Mouse (Mus musculus) kidney, adult 8-10 months (tissue): ENCODE results near the gene Izumo4.
A peak's percentile ranks its signal among the peaks of the same experiment; 100 is the strongest.

Source experiments
- DNase-seq, 2 experiments: peaks; one replicate each; pipeline ENCODE4 v3.0.0; 2022

Izumo4 gene

DNA sequence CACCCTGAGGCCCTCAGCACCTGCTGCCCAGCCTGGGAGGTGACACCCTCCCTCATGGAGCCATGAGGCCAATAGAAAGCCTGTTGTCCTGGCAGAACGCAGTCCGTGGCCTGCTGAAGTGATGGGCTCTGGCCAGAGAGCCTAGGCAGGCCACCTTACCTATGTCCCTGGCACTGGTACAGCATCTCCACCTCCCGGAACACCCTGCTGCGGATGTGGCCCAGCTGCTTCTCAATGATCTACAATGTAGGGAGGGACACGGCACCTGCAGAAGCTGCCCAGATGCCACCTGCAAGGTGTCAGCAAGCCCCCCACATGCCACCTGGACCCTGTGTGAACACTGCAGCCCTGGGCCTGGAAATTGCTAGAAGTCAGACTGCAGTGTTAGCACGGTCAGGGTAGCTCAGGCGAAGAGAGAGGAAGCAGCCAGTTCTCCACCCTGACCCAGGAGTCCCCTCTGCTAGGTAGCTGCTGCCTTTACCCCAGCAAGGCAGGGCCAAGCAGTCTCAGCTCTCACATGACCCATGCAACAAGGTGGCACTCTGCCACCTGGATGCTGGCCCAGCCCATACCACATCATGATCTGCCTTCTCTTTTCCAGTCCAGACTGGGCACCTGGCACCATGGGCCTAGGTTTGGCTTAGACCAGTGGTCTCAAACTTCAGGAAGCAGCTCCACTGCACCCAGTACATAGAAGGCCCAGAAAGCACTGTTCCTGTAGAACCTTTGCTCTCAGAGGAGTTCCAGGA is 32.1 kb upstream of the Izumo4 start:
- peak; percentile 96 to 97 for DNase-seq

DNA sequence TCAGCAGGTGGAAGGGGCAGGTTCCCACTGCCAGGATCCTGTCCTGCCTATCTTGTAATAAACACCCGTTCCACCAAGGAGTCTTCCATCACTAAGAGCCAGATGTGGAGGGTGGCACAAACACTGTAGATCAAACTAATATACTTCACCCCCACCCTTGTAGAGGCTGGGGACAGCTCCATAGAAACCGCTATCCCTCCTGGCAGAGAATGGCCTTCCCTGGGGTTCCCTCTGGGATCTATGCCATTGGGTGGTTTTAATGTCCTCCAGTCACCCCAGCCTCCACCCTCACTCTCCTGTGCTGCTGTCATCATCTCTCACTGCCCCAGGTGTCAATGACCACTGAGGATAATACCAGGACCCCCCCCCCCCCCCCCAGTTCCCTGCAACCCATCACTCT is 31.5 kb upstream of the Izumo4 start:
- DNase-seq = no peak

DNA sequence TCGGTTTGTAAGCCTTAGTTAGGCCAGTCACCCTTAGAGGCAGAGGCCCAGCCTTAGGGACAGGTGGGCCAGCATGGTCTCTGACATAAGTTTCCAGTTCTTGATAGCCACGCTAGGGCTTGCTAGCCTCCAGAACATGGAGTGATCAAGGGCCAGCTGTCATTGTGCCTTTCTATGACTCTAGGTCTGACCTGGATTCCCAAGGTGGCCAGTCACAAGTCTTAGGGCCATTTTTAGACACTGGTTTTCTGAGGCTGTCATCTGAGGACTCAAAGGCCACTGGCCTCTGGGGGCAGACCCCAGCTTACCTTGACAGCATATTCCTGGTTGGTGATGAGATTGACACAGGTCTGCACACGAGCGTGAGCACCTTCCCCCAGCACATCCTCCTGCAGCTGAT is 30.7 kb upstream of the Izumo4 start:
- no peak for DNase-seq

DNA sequence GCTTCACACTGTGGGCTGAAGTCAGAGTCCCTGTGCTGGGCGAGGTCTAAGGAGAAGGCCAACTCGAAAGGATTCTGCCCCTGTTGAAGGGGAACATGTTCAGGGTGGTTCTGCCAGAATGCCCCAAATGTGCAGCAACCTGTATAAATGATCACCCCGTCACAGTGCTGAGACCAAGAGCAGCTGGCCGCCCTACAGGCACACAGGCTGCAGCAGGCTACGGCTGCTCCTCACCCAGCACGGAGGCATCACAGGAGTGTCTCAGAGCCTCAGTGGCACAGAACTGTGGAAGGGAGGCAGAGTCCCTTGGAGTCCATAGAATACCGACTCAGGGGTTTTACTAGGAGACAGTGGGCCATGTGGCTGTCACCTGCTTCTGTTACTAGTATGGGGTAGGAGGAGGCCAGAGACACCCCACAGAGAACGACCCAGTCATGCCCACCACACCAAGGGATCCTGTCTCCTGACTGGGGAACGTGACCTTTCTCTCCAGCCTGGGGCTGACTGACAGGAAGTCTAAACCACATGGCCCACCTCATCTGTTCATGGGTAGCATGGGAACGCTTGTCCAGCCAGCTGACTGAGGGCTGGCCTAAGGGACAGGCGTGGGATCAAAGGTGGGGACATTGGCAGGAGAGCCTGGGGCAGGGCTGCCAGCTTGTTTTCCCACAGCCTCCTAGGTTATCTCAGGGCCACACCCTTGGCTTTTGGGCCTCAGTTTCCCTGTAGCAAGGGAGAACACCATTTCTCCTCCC is 29.9 kb upstream of the Izumo4 start:
- no peak for DNase-seq

DNA sequence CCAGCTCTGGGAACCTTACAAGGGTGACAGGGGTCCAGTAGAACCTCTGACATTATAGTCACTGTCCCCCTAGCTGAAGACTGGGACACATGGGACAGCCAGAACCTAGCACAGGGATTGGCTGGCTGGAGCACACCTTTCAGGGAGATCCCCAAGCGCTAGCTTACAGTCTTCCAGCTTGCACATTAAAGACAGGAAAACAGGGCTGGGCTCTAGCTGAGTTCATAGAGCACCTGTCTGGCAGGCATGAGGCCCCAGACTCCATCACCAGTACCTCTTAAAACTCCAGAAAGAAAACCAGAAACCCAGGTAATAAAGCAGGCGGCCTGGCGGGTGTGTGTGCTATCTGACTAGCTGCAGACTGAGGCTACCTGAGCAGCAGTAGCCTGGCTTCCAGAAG is 28.3 kb upstream of the Izumo4 start:
- DNase-seq = no peak

DNA sequence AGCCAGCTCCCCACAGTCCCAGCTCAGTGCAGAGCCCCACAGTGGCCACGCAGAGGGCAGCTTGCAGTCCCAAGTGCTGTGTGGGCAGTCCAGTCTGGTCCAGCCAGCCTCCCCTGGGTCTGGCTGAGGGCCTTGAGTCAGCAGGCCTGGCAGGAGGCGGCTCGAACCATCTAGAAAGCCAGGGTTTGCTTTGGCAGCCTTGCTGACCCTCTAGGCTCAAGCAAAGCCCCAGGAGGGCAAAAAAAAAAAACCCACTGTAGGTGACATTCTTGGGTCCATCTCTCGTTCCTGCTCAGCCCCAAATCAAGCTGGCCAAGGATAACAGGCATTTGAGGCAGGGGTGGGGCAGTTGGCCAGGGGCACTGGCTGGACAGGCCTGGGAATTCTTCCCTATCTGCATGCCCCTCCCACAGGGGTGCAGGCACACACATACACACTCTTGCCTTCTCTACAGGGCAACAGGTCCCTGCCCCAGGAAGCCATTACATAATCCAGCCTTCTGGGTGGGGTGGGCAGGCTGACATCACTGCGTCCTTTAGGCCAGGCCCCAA is 27.7 kb upstream of the Izumo4 start:
- DNase-seq = peak; percentile 70 to 82

DNA sequence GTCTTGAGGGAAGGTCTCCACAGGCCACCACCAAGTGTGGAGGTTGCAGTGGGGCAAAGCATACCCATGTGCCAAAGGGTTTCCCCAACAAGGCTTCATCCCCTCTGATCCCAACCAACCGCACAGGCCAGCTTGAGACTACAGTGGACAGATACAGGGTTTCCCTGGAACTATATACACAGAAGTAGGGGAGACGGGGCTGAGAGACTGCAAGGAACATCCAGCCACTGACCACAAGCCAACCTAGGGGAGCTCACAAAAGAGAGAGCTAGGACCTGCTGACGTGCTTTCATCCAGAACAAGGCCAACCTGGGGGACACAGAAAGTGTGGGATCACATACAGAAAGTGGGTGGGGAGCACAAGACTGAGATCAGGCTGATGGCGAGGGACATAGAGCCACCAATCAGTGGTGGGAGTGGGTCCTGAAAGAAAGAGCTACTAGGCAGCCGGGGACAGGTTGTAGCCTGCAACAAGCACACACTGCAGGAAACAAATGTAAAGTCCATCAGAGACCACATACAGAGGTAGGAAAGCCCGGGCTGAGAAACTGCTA is 27.1 kb upstream of the Izumo4 start:
- no peak for DNase-seq

DNA sequence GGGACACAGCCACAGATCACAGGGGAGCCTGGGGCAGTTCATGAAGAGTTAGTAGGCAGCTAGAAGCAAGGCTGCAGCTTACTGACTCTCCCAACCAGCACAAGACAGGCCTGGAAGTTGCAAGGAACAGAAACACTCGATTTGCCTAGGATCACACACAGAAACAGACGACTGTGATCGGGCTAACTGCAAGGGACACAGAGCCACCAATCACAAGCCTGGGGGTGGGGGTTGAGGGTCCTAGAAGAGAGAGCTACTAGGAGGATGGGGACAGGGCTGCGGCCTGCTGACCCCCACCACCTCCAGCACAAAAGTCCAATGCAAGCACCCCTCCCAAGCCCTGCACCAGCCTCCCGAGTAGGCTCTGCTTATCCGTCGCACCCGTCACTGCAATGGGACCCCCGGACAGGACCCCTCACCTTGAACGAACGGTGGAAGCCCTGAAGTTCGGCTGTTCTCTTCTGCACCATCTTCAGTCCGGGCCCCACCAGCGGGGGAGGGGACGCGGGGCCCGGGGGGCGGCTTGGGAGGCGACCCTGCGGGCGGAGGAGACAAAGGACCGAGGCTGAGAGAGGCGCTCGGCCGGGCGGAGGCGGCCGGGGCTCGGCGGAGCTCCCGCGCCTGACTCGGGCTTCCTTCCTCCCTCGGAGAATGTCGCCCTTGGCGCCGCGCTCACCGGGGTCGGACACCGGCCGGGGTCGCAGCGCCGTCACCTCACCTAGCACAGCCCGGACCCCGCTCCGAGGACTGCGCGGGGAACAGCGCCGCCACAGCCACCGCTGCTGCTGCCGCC is 26.4 kb upstream of the Izumo4 start:
- no peak for DNase-seq

DNA sequence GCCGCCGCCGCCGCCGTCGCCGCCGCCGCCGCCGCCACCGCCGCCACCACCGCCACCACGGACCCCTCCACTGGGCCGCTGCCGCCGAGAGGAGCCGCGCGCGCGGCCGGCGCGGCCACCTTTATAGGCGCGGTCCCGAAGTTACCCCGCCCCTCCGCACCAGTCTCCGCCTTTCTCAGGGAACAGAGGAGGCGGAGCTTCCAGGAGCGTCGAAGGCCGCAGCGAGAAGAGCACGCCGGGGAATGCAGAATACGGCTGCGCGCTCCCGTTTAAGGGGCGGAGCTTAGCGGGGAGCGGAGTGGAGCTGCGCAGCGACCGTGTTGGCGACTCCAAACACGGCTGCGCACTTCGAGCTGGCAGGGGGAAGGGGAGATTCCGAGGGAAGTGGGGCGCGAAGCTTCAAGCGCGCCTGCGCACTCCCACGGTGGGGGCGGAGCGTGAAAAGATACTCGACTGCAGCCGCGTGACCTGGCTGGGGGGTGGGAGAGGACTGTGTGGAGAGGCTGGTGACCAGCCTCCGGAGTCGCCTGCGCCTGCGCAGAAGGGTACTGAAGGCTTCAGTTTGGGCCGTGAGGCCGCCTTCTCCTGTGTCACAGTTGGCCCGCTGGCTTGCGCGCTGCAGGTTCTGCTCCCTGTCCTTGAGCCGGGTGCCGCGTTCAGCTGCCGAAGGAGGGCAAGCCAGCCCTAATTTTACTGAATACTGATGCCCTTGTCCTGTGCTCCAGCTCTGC is 25.6 kb upstream of the Izumo4 start:
- peak; percentile 99 for DNase-seq

DNA sequence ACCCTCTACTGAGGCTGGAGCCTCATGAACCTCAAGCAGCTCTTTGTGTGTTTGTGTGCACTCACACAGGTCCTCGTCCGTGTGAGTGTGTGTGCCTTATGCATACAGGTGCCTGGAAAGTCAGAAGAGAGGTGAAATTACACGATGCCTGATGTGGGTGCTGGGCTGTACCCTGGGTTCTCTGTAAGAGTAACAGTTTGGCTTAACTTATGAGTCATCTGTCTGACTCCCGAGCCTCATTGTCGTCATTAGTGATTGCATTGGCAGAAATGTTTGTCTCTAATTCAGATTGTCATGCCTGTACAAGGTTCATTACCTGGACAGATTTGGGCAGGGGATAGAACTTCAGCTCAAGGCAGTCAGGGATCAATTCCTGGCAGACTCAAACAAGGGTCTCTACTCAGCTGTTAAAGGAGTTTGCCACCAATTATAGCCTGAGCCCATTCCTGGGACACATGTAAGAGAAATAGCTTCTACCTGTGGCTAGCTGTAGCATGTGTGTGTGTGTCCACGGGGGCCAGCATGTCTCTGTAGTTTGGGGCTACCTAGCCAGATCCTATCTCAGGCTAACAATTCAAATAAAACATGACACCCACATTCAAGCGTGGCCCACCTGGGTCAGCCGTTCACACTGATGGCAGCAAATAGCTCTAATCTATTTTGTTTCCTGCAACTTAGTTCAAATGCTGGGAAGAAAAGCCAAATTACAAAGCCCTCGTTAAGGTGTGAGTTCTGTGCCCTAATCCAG is 24.7 kb upstream of the Izumo4 start:
- no peak for DNase-seq

DNA sequence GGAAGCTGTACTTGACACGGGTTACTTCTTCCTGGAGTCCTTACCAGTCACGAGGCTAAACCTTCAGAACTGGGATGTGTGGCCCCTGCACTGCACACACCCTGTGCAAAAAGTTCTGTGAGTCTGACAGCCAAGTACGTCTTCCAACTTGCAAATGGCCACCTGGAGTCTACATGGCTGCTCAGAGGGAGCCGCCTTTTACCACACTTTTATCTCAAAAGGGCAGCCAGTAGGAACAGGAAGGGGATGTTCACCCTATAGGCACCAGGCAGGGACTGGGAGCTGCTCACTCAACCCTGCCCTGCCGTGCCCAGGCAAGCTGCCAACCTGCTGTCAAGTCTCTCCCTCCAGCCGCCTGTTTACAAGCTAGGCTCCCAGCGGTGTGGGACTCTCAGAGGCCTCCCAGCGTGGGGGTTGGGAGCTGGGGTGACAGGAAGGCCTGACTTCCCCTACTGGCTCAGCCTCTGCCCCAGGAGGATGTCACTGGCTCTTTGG is 24.0 kb upstream of the Izumo4 start, which contains the start of gene Mknk2:
Mknk2 (minus strand) TSS at position 171 of the 495 bp plus-strand sequence.
- DNase-seq = peak; percentile 96 to 98

DNA sequence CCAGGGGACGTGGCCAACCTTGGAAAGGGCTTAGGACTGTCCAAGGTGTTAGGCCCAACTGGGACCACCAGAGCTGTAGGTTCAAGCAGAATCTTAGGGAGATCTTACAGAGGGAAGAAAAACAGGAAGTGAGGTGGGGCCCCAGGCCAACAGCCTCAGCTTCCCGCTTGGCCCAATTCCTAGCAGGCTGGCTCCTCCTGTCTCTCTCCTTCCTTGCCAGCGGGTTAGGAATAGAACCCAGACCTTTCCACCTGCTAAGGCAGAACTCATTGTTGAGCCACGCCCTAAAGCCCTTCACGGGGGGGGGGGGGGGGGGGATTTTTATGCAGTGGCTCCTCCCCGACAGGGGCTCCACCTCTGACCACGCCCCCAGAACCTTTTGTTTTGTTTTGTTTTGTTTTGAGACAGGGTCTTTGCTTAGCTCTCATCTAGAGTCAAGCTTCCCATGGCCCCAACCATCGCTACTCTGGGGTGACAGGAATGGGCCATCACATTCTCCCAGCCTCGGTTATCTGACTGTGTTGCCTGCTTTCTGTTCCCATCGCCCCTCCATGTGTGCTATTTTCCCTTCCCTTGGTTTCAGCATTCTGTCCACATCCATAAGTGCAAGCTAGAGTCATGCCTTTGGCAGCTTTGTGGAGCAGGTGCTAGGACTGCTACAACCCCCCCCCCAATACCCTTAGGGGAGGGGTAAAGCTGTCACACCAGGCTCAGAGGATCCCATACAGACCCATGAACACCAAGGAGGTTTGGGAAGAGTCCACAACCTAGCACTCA is 23.2 kb upstream of the Izumo4 start:
- no peak for DNase-seq

DNA sequence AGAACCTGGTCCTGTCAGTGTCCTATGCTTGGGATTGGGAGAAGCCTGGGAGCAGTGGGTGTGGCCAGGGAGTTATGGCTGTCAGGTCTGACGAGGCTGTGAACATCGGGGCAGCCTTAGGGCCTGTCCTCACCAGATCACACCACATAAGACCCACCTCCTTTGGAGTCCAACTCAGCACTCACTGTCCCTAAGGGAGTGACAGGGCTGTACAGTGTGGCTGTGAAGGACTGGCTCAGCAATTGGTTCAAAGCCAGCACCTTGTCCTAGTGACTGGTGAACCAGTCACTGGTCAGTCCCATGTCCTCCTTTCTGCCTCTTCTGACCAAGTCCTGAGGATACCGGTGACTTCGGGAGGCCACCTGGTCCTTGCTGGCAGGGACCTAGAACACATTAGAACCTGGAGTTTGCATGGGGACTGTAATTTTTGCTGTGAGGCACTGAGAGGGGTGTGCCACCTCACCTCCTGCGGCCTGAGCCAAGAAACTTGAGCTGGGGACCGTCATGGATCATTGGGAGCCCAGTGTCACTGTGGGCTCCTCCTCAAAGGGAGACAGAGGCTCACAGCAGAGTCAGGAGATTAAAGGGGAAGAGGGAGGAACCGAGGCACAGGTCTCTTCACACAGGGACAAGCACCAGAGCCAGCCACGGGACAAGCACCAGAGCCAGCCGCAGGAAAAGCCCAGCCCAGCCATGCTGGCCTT is 22.3 kb upstream of the Izumo4 start:
- DNase-seq = no peak

DNA sequence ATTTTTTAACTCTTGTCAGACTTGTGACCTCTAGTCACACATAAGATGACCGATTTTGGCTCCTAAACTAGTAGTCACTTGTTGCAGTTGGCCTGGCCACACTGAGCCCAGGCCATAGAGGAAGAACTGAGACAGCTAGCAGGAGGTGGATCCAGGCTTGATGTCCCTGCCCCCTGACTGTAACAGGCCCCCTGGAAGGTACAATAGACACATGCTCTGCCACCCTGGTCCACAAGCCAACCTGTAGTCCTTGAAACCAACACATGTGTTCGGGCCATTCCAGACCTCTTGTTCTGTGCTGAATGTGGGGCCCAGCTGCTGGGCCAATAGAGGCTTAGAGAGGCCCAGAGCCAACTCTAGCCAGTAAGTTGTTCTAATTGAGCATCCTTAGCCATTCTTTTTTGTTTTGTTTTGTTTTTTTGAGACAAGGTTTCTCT is 21.7 kb upstream of the Izumo4 start:
- no peak for DNase-seq

DNA sequence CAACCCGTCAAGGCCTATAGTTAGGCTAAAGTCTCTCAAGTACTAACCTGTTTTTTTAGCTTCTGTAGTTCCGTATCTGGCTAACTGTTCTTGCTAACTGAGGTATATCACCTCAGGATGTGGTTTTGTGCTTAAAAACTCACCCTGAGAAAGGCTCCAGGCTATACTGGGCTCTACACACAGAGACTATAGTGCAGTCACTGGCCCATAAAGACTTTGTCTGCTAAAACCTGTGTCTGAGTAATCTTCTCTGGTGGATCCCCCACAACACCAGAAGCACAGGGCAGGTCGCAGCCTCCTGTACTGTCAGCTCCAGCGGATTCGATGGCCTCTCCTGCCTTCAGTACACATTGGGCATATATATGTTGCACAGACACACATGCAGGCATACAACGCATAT is 20.0 kb upstream of the Izumo4 start:
- DNase-seq = no peak

DNA sequence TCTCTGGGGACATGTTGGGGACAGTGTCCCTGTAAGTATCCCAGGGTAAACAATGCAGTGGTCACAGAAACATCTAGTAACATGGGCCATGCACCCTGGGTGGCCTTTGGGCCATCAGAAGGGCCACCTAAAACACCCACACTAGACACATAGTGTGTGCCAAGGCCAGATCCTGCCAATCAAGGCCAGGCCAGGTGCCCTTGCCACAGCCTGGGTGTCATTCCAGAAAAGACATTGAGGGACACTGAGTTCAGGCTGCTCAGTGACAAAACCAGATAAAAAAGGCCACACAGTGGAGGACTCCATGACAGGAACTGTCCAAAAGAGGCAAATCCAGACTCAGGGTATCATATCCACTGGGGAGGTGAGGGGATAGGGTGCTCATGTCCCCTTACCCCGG is 18.3 kb upstream of the Izumo4 start:
- DNase-seq = no peak

DNA sequence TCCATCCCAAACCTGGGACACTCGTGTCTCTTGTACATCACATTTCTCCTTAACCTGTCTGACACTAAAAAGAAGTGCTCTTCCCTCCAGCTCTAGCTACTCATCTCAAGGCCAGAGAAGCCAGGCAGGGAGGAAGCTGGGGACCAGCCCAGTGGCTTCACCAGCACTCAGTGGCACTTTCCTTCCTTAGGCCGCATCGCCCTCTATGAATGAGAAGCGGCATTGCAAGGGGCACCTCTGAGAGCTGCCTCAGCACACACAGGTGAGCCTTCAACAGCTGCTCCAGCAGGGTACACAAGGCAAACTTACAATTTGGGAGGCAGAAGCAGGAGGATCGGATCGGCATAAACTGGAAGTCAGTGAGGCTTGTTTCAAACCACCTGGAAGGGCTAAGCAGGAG is 17.8 kb upstream of the Izumo4 start:
- DNase-seq = peak; percentile 68 to 85

DNA sequence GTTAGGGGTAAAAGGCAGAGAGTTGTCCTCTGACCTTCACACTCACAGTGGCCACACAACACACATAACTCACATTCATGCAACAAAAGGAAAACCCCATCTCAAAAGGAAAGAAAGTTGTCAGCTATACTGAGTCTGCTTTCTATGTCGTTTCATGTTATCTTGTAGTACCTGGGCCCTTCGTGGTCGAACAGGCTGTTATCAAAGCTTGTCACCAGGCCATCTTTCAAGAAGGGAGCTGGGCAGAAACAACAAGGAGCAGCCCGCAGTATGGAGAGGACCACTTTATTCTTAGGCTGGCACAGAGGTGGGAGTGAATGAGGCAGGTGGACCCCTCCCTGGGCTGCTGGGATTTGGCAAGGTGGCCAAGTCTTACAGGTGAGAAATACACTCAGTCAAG is 17.0 kb upstream of the Izumo4 start:
- DNase-seq = no peak

DNA sequence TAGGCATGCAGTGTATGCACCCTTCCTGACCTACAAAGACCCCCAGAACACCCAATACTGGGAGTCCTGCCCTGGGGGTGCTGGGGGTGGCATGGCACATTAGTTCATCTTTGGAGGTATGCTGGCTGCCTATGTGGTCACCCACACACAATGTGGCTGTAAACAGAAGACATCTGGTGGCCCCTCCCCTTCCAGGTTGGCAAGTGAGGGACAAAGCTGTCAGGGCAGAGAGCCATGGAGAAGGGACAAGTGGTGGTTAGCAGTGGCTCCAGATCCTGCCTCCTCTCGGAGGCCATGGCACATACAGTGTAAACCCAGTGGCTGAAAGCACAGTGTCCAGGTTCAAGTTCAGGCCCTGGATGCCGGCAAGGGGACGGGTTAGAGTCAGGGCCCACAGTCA is 15.4 kb upstream of the Izumo4 start:
- DNase-seq = no peak

DNA sequence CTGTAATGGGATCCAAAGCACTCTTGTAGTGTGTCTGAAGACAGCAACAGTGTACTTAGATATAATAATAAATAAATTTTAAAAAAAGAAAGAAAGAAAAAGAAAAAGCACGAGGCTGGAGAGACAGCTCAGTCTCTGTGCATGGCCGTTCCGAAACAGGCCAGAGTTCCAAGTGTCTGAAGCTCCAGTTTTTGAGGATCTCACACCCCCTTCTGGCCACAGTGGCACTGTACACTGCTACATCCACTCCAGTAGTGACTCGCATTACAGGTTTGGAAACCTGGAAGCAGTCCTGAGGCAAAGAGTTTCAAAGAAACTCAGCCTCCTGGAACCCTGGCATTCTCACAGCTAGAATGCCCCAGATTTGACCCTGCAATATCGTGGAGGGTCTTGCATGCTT is 14.1 kb upstream of the Izumo4 start:
- DNase-seq = peak; percentile 78 to 88
